Mouse (Mus musculus) B cell, adult 2 months (primary cell): ENCODE measurements at regions not wholly inside any gene's neighbourhood (a gene's known extent, or its start where the extent isn't known, plus 50 kb on each side); places are given as distances from the start of the nearest gene placed in this dataset.
"Not testable (repeated sequence)": the region's sequence is repeated elsewhere in the genome, so short reads cannot be mapped to it uniquely, and the experiment has no call there.

ENCODE experiments used
- DNase-seq, 2 experiments: peaks; one replicate each; pipeline ENCODE4 v3.0.0; 2022

DNA sequence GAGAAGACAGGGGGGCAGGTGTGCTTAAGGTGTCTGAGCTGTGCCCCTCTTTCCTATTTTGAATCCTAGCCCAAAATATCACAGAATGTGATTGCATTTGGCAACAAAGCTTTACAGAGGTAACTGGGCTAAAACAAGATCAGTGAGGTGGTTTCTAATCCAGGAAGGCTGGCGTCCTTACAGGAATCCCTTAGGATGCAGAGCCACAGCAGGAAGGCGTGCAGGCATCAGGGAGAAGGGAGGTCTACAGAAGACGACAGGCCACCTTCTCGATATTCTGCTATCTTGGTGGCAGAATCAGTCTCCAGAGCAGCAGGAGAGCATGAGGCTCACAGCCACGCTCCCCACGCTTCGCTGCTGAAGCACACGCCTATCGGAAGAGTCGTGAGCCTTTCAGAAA lies 189.6 kb upstream of the Serp2 start:
- DNase-seq, result no peak

DNA sequence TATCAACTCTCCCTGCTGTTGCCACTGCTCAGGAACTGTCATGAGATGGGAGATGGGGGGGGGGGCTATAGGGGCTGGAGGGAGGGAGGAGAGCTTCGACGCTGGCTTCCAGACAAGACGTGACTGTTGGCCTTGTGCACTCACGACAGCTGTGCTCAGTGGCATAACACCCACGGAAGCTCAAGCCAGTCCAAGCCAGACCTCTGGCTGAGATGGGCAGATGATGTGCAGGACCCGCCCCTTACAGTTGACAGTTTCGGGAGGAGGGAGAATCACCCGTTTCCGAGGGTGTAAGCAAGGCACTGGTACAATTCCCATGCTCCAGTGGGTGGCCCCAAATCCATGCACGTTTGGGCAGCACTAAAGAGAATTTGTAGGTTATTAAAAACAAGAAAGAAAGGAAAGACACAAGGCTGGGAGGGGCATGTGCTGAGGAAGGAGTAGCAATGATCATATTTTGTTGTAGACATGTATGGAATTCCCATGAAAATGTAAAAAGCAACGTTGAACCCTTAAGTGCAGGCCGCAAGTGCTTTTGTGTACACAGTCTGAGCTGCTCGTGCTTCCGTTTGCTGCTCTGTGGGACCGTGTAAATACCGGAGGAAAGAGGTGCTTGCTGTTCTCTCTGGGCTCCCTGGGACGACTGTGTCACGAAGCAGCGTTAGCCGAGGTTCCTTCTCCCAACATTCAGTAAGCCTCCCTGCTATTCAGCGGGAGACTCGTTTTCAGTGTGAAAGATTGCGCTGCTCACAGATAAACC lies 188.2 kb upstream of the Serp2 start:
- no peak for DNase-seq

DNA sequence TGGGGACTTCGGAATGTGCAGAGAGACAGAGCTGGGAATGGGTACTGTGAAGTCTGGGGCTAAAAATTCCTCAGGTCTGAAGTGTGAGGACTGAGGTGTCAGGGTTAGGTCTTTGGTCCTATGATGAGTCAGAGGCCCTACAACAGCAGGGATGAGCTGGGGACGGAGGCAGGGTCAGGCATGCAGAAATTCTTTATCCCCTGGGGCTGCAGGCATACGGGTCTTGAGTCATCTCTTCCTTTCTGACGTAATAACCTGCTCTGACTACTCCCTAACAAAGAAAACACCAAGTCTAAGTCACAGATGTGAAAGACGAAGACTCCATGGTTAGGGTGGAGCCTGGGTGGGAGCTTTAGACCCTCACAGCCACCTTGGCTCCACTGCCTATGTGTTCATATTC lies 185.6 kb upstream of the Serp2 start:
- peak; percentile 32 to 50 for DNase-seq

DNA sequence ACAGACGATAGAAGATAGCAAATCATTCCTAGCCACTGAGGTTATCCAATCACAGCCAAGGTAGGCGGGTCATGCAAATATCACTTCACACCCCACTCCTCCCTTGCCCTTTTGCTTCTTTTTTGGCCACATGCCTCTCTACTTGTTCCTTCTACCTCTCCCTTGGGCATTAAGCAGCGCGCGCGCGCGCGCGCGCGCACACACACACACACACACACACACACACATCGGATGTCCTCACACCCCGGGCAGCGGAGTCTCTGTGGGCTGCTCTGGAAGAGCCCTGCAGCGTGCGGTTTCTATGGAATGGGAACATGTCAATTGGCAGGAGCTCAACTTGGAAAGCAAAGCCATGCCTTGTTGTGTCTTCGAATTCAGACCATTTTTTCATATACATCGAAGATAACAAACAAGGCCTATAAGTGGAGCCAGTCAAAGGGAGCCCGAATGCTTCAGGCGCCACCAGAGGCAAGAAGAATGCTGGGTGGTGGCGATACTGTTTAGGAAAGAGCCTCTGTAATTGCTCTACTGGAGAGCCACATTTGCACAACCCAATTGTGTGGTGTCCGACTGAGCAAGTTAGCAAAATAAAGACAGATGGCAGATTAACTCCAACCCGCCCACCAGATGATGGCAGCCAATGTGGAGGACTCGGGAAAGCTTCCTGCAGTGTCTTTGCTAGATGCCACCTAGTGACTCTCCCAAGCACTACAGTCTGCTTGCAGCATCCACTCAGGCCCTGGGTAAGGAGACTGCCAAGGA lies 183.3 kb upstream of the Serp2 start:
- DNase-seq, result peak in 1 of 2 experiments; percentile 14

DNA sequence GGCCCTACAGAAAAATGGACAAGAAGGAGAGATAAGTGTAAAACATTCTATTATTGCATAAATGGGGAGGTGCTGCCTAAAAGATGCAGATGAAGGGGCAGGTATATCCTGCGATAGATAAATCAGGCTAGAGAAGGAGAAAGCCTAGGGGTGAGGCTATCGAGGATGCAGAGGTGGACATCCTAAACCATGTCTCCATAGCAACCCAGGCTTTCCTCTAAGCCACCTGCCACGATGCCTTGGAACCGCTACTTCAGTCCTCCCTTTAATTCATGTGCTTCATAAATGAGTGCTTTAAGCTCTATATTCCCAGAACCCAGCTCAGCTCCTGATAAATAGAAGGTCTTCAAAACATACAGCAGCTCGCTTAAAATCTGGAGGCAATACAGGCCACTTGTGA lies 179.3 kb upstream of the Serp2 start:
- DNase-seq, result no peak

DNA sequence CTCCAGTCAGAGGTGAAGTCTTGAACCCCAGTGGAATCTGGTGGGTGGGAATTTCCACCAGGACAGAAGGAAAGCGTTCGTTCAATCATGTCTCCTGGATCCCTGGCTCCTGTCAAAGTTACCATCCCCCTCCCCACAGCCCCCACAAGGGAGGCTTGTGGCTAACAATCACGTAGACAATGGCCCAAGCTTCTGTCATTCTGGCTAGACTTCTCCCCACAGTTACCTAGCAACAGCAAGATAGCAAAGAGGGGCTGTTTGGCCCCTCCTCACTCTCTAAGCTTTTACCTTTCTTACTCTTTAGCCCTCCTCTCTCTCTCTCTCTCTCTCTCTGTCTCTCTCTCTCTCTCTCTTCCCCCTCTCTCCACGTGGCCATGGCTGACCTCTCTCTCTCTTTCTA lies 178.4 kb upstream of the Serp2 start:
- no peak for DNase-seq

DNA sequence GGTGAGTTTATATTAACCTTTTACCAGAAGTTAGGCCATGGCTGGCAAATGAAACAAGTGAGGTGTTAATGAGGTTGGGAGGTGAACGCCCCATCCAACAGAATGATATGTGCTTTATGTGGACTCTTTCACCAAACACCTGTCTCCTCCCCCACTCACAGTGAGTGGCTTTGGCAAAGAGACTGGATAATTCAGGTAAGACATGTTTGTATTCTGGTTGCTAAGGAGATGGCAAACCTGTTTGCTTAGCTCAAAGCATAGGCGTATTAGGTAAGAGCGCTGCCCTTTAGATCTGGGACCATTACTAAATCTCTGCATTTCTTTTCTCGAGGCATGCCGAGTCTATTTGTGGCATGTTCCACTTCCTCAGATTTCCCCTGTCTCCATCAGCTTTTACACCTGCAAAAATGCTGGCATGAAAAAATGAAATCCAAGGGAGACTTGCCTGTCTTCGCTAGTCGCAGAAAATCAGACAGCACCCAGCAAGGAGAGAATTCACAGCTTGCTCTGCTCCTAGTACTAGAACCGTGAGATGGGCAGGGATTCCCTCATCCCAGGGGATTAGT lies 176.7 kb upstream of the Serp2 start:
- no peak for DNase-seq

DNA sequence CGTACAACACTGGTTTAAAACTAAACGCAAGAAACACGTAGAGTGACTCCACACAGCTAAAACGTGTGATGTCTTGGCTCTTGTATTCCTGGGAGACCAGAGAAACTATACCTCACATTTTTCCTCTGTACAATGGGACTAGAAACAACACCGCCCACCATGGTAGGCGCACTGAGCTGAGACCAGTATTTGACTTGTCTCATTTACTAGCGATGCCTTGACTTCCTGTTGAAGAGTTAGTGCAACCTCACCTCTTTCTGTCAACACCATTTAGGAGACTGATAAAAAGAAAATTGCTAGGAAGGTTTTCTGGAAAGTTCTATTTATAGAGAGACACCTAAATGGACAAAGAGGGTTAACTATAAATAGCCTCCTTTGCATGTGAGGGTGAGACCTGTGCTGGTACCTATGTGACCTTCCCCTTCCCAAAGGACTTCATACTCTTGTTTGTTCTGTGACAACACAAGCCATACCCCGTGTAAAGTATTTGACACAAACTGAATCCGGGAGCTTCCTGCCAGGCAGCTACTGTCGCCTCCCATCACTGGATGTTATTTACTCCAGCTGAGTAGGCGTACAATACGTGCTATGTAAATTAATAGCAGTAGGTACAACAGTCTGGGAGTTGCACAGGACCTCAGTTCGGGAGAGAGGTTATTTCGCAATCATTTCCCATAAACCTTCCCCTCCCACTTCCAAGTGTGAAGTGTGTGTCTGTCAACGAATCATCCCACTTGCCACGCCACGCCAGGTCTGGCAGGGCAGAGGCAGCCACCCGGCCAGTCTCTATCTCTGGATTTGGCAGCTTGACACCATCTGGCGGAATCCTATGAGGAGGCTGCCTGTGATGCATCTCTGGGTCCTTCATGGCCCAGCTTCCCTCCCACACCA lies 174.7 kb upstream of the Serp2 start:
- DNase-seq, result no peak

DNA sequence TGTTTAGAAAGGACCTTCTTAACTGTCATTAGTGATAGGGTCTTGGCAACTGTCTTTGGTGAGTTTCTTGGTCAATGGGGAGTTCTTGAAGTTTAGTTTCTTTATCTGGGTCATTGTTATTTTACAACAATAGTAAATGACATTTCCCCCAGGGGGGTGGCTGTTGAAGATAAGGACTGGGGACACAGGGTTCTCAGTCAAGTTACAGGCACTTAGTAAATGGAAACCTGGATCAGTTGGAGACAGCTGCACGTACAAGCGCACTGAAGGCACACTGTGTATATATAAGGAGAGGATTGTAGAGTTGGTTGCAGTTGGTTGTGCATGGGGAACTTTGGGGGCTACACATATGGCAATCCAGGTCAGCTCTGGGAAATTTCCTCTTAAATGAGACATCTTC lies 169.2 kb upstream of the Serp2 start:
- DNase-seq, result no peak

DNA sequence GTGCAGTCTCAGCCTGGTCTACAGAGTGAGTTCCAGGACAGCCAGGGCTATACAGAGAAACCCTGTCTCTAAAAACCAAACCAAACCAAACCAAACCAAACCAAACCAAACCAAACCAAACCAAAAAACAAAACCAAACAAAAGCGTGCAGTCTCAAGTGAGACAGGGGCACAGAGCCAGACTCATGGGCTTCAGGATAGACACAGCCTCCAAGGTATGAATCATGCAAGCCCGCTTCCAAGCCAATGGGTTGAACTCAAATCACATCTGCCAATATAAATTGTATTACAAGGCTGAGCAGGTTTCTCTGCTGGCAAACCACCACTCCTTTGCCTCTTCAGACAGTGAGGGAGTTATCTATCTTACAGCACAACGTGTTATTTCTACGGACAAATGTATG lies 168.5 kb upstream of the Serp2 start:
- DNase-seq, result not testable (repeated sequence)

DNA sequence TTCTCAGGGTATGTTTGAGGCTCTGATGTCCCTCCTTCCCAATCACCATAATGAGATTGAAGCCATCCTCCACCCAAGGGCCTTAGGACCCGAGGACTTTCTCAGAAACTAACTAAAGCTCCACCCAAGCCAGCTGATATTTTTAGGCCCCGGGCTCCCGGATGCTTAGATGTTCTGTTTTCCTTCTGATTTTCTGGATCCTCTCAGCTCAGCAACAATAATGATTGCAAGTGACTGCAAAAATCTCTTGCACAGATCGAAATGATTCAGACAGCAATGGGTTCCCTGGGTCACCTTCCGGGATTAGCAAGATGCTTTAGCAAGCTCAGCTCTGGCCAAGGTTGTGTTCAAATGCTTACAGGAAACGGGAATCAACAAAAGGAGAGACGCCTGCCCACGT lies 168.1 kb upstream of the Serp2 start:
- no peak for DNase-seq

DNA sequence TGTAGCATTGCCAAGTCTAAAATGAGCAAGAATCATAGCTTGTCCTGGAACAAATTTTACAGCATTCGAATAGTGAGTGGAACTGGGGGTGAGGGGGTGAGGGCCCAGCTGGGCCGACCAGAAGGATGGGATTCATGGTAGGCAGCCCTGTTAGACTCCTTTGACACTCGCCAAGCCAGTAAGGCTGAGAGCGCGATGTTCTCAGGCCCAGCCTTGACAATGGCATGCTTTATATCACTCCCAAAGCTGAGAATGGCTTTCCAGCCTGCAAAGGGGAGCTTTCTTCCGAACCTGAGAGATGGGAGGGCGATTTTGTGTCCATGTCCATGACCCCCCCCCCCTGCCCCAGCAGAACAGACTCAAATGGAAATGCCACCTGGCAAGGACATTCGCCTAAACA lies 167.7 kb upstream of the Serp2 start:
- DNase-seq, result no peak

DNA sequence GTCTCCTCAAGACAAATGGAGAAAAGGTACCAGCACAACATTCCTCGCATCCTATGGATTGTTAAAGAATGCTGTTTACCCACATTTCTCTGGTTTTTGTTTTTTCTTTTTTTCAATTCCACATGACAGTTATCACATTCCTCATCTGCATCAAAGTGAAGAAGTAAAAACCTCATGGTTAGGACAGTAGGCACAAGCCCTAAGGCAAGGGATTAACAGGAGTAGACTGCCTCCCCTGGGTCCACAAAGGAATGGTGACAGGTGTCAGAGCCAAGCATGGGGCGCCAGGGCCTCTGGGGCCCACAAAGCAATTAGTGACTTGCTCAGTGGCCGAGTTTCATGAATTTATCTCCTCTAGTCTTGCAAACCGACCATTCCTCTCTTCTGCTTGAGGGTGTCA lies 166.9 kb upstream of the Serp2 start:
- DNase-seq, result no peak

DNA sequence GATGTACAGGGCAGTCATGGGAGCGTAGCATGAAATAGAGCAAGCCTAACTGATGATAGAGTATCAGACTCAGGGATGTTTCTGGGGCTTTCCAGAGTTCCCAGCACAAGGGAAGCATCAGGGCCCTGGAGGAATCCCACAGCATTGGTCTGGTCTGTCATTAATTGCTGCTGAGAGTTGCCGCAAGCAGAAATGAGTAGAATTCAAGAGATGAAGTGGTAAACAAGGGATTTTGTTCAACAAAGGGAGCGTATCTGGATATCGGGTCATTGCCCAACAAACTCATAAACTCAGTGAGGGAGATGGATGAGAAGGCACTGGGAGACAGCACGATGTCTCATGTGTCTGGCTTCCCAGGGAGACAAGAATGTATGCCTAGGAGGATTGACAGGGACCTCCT lies 165.6 kb upstream of the Serp2 start:
- no peak for DNase-seq

DNA sequence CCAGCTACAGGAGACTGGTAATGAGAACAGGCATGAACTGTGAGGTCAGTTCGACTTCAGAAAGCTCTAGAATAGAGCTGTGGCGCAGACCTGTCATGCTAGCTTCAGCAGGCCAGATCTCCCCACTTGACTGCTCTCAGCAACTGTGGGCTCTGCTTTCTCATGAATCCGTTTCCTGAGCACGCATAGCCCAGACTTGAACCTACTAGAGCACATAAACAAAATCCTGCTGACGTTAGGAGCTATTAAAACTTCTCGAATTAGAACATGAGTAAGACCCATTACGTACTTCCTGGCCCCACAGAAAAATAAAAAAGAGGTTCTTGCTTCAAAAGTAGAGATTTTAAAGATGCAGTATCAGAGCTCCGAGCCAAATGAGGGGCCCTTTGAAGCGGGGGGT lies 165.1 kb upstream of the Serp2 start:
- peak; percentile 58 to 68 for DNase-seq

DNA sequence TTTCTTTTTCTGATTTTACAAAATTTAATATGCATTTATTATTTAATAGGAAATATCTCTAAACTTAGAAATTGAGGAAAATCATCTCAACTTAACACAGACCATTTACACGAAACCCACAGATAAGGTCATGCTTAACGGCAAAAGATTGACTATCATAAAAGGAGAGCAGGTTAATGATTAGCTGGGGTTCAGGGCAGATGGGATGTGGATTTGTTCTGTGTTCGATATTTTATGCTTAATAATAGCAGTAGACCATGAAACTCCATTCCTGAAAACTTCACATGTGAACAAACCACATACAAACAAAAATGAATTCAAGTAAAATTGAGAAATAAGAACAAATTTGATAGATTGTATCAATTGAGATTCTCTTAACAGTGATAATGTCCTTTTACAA lies 160.4 kb upstream of the Serp2 start:
- no peak for DNase-seq

DNA sequence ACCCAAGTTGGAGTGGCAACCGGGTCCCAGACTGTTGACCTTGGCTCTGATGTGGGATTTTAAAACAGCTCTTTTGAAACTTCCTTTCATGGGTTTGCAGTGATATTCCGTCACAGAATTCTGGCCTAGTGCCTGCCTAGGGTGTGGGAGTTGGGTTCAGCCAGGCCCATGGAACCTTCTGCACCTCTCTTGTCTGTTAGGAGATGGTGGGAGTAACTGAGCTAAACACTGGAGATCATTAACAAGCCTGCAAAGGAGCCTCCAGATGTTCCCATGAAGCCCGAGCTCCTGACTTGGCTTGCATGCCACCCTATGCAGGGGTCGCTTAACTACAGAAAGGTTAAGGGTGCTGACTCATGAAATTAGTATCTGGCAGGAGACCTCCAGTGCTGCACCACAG lies 158.0 kb upstream of the Serp2 start:
- DNase-seq, result no peak

DNA sequence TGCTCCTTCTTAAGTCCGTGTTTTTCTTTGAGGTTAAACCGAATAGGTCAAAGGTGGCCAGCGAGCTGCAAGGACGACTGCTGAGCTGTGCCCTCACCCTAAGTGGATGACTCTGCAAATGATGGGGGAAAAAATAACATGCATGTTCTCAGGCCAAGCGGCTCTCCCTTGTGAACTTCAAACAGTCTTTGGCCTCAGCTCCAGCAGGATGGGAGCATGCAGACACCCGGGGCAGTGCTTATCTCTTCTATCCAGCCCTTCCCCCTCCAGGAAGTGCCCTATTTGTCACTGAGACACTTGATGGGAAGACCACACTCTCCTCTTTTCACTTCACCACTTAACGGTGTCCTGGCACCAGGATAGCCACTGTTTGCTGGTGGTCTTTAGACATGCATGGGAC lies 157.3 kb upstream of the Serp2 start:
- DNase-seq, result no peak

DNA sequence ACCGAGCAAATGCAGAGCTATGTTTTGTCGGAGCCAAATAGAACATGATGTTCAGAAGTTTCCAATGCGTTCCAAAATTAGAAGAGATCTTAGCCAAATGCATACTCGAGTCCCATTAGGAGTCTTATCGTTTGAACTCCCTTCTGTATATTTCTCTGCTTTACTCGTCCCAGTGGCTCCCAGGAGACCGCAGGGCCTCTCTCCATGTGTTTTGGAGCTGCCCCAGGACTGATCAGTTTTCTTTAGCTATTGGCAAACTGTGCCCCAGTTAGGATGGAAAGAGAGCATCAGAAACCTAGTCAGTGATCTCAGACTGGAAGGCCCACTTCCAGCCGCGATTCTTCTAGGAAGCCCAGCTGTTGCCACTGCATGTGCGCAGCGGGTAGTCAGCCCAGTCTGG lies 152.0 kb upstream of the Serp2 start:
- DNase-seq, result no peak

DNA sequence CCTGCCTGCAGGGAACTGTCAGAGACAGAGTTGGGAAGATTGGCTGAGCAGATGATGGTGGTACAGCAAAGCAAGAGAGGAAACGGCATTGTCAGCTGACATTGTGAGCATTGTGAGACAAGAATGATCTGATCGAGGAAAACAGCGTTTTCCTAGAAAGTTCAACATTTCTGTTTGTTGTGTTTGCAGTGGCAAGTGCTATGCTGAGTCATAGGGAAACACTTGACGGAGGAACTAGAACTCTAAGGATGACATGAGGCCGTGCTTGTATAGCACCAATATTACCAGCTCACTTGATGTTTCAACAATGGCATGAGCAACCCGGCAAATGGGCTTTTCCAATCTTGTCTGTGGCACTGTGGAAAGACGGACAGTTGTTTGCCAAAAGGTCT lies 146.7 kb upstream of the Serp2 start:
- DNase-seq, result no peak

DNA sequence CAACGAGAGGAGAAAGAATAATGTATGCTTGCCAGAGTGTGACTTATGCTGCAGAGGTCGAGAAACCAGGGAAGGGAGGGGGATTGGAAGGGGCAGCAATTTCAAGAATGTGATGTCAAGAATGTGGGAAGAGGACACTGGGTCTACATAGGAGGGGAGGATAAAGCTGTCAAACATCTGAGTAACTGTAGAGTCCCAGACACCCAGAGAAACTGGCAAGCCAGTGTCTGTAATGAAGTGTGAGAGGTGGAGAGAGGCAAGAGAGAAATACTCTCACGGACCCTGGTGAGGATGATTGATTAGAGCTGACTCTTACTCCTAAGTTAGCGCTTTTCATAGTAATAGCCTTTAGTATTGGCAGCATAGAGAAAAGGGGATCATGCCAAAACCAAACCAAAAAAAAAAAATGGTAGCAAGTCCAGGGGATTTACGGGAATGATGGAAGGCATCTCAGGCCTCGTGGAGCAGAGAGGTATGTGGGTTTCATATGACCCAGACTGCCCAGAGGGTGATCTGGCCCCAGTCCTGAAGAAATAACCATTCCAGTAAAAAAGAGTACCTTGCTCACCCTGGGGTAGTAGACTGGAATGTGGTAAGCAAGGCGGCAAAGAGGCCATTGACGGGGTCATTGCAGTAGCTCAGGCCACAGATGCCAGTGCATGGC lies 146.2 kb upstream of the Serp2 start:
- DNase-seq, result no peak

DNA sequence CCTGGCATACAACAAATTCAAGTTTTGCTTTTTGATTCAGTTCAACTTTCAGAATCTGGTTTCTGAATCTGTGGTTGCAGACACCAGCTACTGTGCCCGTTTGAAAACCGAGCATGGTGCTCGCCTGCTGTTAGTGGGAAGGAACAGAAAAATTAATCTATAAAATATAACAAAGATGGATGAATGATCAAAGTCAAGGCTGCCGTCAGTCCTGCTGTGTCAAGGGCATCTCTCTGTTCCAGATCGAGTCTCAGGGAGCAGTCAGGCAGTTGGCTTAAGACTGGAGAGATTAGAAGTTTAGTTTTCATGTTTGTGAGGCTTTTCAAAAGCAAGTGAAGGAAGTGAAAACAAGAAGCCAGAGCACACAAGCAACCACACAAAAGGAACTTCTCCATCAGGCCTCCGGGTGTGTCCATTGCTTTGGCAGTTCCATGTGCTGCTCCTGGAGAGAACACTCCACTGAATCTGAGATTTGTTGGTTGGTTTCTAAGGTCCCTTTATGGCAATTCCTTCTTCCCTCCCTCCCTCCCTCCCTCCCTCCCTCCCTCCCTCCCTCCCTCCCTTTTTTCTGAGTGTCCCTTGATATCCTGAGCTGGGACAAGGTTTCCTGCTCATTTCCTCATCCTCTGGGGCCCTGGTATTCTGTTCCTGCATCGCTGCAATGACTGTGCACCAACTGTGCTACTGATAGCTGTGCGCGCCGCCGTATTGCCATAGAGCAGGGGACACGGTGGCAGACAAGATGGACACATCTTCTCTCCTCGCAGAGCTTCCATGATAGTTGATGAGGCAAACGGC lies 145.4 kb upstream of the Serp2 start:
- peak in 1 of 2 experiments; percentile 9 for DNase-seq
